Mouse (Mus musculus): ENCODE measurements around the gene Ace. TPM values are rescaled to one million over a fixed set of nuclear protein-coding genes. Genes with fewer than 3 reads are reported as not detected.

Ace gene
- total and polyA plus RNA-seq, 2 experiments from 2014 or later, result 3.3 to 17.1 TPM

GRCm38 (mm10) chr11:105978232-105978631, 10.5 kb downstream of the Ace start:
- H3K4me1 ChIP-seq (ENCODE audit: control insufficient read depth, insufficient read depth), result no peaks in the 10 kb centered on the region
- no peak overlapping the region for H3K27ac ChIP-seq (ENCODE audit: low read depth)
- H3K9ac ChIP-seq (replicated peaks; ENCODE audit: low read depth, low read length), result no peak overlapping the region
- no peaks in the 10 kb centered on the region for H3K9me3 ChIP-seq (replicated peaks; ENCODE audit: control insufficient read depth, low read length)
- no peak overlapping the region for H3K4me3 ChIP-seq (ENCODE audit: low read depth, low read length)
- WGBS, result 68% methylated on average over 2 of the region's 2 CpGs
- no peak for TF ChIP-seq CTCF (IDR thresholded peaks at IDR 0.05; ENCODE audit: low read depth)
- no peak for TF ChIP-seq EP300 (IDR thresholded peaks at IDR 0.05; ENCODE audit: low read depth)
- DNase-seq (ENCODE audit: low spot score), result no peak
- no peak for ATAC-seq (ENCODE audit: insufficient read depth, low read depth)
- H3K4me2 ChIP-seq (ENCODE audit: low read depth, low read length), result no peak overlapping the region
- H3K36me3 ChIP-seq (replicated peaks; ENCODE audit: control insufficient read depth, insufficient read depth, low read length), result no peaks in the 10 kb centered on the region
- H3K27me3 ChIP-seq (ENCODE audit: control insufficient read depth, insufficient read depth, low read length), result no peaks in the 10 kb centered on the region

DNA sequence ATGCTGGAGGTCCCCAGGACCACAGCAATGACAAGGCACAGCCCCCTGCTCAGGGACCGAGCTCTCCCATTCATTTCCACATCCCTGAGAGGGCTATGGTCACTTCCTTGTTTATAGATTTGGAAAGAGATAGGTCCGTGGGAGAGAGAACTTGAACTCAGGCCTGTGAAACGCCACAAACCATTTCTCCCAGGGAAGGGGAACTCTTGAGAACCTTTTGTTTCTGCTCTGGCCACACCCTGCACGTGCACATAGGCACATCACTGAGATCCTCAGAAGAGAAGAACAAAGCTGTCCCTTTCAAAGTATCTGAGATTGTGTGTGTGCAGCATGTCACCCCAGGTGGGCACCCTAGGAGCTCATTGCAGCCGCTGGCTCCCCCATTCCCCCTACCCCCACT, 10.9 kb downstream of the Ace start:
- Histone ChIP-seq H3K27ac (ENCODE audit: low read depth) (no peak overlapping the region), H3K4me3 (ENCODE audit: low read depth, low read length) (no peak overlapping the region), H3K9me3 (replicated peaks; ENCODE audit: control insufficient read depth, low read length) (no peaks in the 10 kb centered on the region), H3K4me2 (ENCODE audit: low read depth, low read length) (no peak overlapping the region), H3K4me1 (ENCODE audit: control insufficient read depth, insufficient read depth) (no peaks in the 10 kb centered on the region), H3K27me3 (ENCODE audit: control insufficient read depth, insufficient read depth, low read length) (no peaks in the 10 kb centered on the region), H3K36me3 (replicated peaks; ENCODE audit: control insufficient read depth, insufficient read depth, low read length) (no peaks in the 10 kb centered on the region), H3K9ac (replicated peaks; ENCODE audit: low read depth, low read length) (no peak overlapping the region)
- DNase-seq (ENCODE audit: low spot score) (no peak), ATAC-seq (ENCODE audit: insufficient read depth, low read depth) (no peak)
- 53% methylated on average over 5 of the region's 5 CpGs for WGBS
- no peak for TF ChIP-seq CTCF (IDR thresholded peaks at IDR 0.05; ENCODE audit: low read depth)
- no peak for TF ChIP-seq EP300 (IDR thresholded peaks at IDR 0.05; ENCODE audit: low read depth)

GRCm38 (mm10) chr11:105984452-105984851, 16.7 kb downstream of the Ace start:
- Histone ChIP-seq H3K4me2 (ENCODE audit: low read depth, low read length) (no peak overlapping the region), H3K27ac (ENCODE audit: low read depth) (no peak overlapping the region), H3K4me1 (ENCODE audit: control insufficient read depth, insufficient read depth) (no peaks in the 10 kb centered on the region), H3K36me3 (replicated peaks; ENCODE audit: control insufficient read depth, insufficient read depth, low read length) (no peaks in the 10 kb centered on the region), H3K9me3 (replicated peaks; ENCODE audit: control insufficient read depth, low read length) (no peaks in the 10 kb centered on the region), H3K9ac (replicated peaks; ENCODE audit: low read depth, low read length) (no peak overlapping the region), H3K27me3 (ENCODE audit: control insufficient read depth, insufficient read depth, low read length) (no peaks in the 10 kb centered on the region), H3K4me3 (ENCODE audit: low read depth, low read length) (no peak overlapping the region)
- ATAC-seq (ENCODE audit: insufficient read depth, low read depth) (no peak), DNase-seq (ENCODE audit: low spot score) (no peak)
- no peak for TF ChIP-seq CTCF (IDR thresholded peaks at IDR 0.05; ENCODE audit: low read depth)
- no peak for TF ChIP-seq EP300 (IDR thresholded peaks at IDR 0.05; ENCODE audit: low read depth)
- 60% methylated on average over 4 of the region's 4 CpGs for WGBS

- H3K4me3 ChIP-seq (ENCODE audit: low read depth, low read length), result no peak overlapping the region
- no peaks in the 10 kb centered on the region for H3K9me3 ChIP-seq (replicated peaks; ENCODE audit: control insufficient read depth, low read length)
- H3K4me1 ChIP-seq (ENCODE audit: control insufficient read depth, insufficient read depth), result no peaks in the 10 kb centered on the region
- DNase-seq (ENCODE audit: low spot score) (peak; percentile 12), ATAC-seq (ENCODE audit: insufficient read depth, low read depth) (no peak; the same call in 1 of the 2 replicates)
- H3K27me3 ChIP-seq (ENCODE audit: control insufficient read depth, insufficient read depth, low read length), result no peaks in the 10 kb centered on the region
- no peak overlapping the region for H3K27ac ChIP-seq (ENCODE audit: low read depth)
- WGBS, result 48% methylated on average over 6 of the region's 6 CpGs
- no peak overlapping the region for H3K9ac ChIP-seq (replicated peaks; ENCODE audit: low read depth, low read length)
- TF ChIP-seq EP300 (IDR thresholded peaks at IDR 0.05; ENCODE audit: low read depth) (no peak), CTCF (IDR thresholded peaks at IDR 0.05; ENCODE audit: low read depth) (no peak)
- H3K36me3 ChIP-seq (replicated peaks; ENCODE audit: control insufficient read depth, insufficient read depth, low read length), result no peaks in the 10 kb centered on the region
- no peak overlapping the region for H3K4me2 ChIP-seq (ENCODE audit: low read depth, low read length)
Measured at GRCm38 (mm10) chr11:105987446-105987845, 19.7 kb downstream of the Ace start.

GRCm38 (mm10) chr11:105989446-105989845, 21.7 kb downstream of the Ace start:
- Histone ChIP-seq H3K4me3 (ENCODE audit: low read depth, low read length) (no peak overlapping the region), H3K27ac (ENCODE audit: low read depth) (no peak overlapping the region), H3K27me3 (ENCODE audit: control insufficient read depth, insufficient read depth, low read length) (no peaks in the 10 kb centered on the region), H3K9ac (replicated peaks; ENCODE audit: low read depth, low read length) (no peak overlapping the region), H3K36me3 (replicated peaks; ENCODE audit: control insufficient read depth, insufficient read depth, low read length) (no peaks in the 10 kb centered on the region), H3K9me3 (replicated peaks; ENCODE audit: control insufficient read depth, low read length) (no peaks in the 10 kb centered on the region), H3K4me2 (ENCODE audit: low read depth, low read length) (no peak overlapping the region), H3K4me1 (ENCODE audit: control insufficient read depth, insufficient read depth) (no peaks in the 10 kb centered on the region)
- no peak for ATAC-seq (ENCODE audit: insufficient read depth, low read depth)
- no peak for DNase-seq (ENCODE audit: low spot score)
- WGBS, result 66% methylated on average over 6 of the region's 6 CpGs
- TF ChIP-seq CTCF (IDR thresholded peaks at IDR 0.05; ENCODE audit: low read depth) (no peak), EP300 (IDR thresholded peaks at IDR 0.05; ENCODE audit: low read depth) (no peak)

DNA sequence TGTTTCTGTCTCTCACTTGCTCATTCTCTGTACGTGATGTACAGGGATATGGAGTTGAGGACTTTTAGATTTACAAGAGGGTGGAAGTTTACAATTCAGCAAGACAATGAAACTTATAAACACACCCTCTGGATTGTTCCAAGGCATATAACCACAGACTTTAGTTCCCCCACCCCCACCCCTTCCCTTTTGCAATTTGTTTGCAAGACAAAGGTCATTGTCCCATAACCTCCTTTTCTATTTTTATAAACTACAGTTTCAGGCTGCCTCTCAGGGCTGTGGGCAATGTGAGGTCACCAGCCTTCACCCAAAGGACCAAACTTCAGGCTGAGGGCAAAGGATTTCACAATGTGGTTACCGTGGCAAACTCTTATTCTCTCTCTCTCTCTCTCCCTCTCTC, 22.5 kb downstream of the Ace start:
- Histone ChIP-seq H3K36me3 (replicated peaks; ENCODE audit: control insufficient read depth, insufficient read depth, low read length) (no peaks in the 10 kb centered on the region), H3K9ac (replicated peaks; ENCODE audit: low read depth, low read length) (no peak overlapping the region), H3K27me3 (ENCODE audit: control insufficient read depth, insufficient read depth, low read length) (no peaks in the 10 kb centered on the region), H3K4me3 (ENCODE audit: low read depth, low read length) (no peak overlapping the region), H3K4me1 (ENCODE audit: control insufficient read depth, insufficient read depth) (no peaks in the 10 kb centered on the region), H3K4me2 (ENCODE audit: low read depth, low read length) (no peak overlapping the region), H3K27ac (ENCODE audit: low read depth) (no peak overlapping the region), H3K9me3 (replicated peaks; ENCODE audit: control insufficient read depth, low read length) (no peaks in the 10 kb centered on the region)
- DNase-seq (ENCODE audit: low spot score), result no peak
- no peak for ATAC-seq (ENCODE audit: insufficient read depth, low read depth)
- WGBS, result 41% methylated on average over 2 of the region's 2 CpGs
- no peak for TF ChIP-seq EP300 (IDR thresholded peaks at IDR 0.05; ENCODE audit: low read depth)
- no peak for TF ChIP-seq CTCF (IDR thresholded peaks at IDR 0.05; ENCODE audit: low read depth)

All from heart, postnatal 0 days (tissue).